Mouse (Mus musculus): Measurements from ENCODE around the gene Rab11fip5.

Rab11fip5 gene

GRCm38 (mm10) chr6:85290869-85291824 is 83.3 kb downstream of the Rab11fip5 start:
- Histone ChIP-seq H3K9me3 (ENCODE audit: low read length) (no peaks in the 10 kb centered on the region), H3K4me1 (replicated peaks; ENCODE audit: low read depth, low read length) (peaks cover 71% of the 10 kb centered on the region), H3K36me3 (ENCODE audit: insufficient read depth, low read length) (peaks cover 6% of the 10 kb centered on the region; the same call in 1 of the 2 replicates), H3K27me3 (ENCODE audit: insufficient read depth, low read length) (no peaks in the 10 kb centered on the region), H3K4me3 (replicated peaks; ENCODE audit: low read length) (no peak overlapping the region)
- TF ChIP-seq NANOG (IDR thresholded peaks at IDR 0.05; ENCODE audit: borderline replicate concordance, low read length) (no peak), CTCF (conservative IDR thresholded peaks at IDR 0.05; ENCODE audit: low read length) (peak; percentile 77), POU5F1 (IDR thresholded peaks at IDR 0.05; ENCODE audit: borderline replicate concordance, low read length) (no peak)

GRCm38 (mm10) chr6:85288193-85288857 is 86.1 kb downstream of the Rab11fip5 start:
- no peaks in the 10 kb centered on the region for H3K36me3 ChIP-seq (ENCODE audit: insufficient read depth, low read length)
- H3K27me3 ChIP-seq (ENCODE audit: insufficient read depth, low read length), result no peaks in the 10 kb centered on the region
- TF ChIP-seq NANOG (IDR thresholded peaks at IDR 0.05; ENCODE audit: borderline replicate concordance, low read length) (no peak), POU5F1 (IDR thresholded peaks at IDR 0.05; ENCODE audit: borderline replicate concordance, low read length) (no peak), CTCF (conservative IDR thresholded peaks at IDR 0.05; ENCODE audit: low read length) (no peak)
- H3K4me3 ChIP-seq (replicated peaks; ENCODE audit: low read length), result peak overlapping the region; percentile 69
- H3K4me1 ChIP-seq (replicated peaks; ENCODE audit: low read depth, low read length), result peaks cover 72% of the 10 kb centered on the region
- H3K9me3 ChIP-seq (ENCODE audit: low read length), result no peaks in the 10 kb centered on the region

- Histone ChIP-seq H3K27me3 (ENCODE audit: insufficient read depth, low read length) (no peaks in the 10 kb centered on the region), H3K4me3 (replicated peaks; ENCODE audit: low read length) (peak overlapping the region; percentile 69), H3K4me1 (replicated peaks; ENCODE audit: low read depth, low read length) (peaks cover 74% of the 10 kb centered on the region), H3K36me3 (ENCODE audit: insufficient read depth, low read length) (no peaks in the 10 kb centered on the region), H3K9me3 (ENCODE audit: low read length) (no peaks in the 10 kb centered on the region)
- TF ChIP-seq CTCF (conservative IDR thresholded peaks at IDR 0.05; ENCODE audit: low read length) (no peak), NANOG (IDR thresholded peaks at IDR 0.05; ENCODE audit: borderline replicate concordance, low read length) (peak; percentile 4; the same call in 1 of the 2 replicates)
These were observed 88.0 kb downstream of the Rab11fip5 start for GRCm38 (mm10) chr6:85286283-85287047.

All from E14TG2a.4 (cell line).